In the genomic region with DNA sequence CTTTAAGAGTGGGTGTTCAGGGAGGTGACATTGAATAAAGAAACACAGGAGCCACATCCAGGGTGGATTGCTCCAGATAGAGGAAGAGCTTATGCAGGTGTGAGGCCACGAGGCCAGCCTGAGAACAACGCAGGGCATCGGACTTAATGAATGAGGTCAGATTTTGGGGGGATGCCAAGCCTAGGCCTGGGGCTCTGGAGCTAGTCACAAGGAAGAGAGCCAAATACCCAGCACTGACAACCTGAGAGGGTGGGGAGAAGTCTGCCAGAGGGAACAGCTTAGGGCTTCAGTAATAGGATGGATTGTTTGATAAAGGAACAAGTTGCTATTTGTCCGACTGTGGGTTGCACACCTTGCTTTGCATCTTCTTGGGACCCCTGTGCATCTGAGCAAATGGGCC, we compare ENCODE assay signal across 14 mouse cellular contexts.
DNase-seq lines count a peak whose midpoint lies in the region; ATAC-seq lines count a peak whose summit lies in the region.
"Had no signal": no experiment of that assay in that cellular context is flagged by ENCODE, and none has a peak within 500 bp of the region (broad histone marks: within the 10 kb centered on the region; RNA-seq: fewer than 3 reads in every experiment).

No protein-coding gene starts in this region.

- no peak overlapping the region for H3K4me2 ChIP-seq in heart, embryonic 16.5 days (ENCODE audit: low read depth, low read length)
- H3K4me2 ChIP-seq: embryonic facial prominence, embryonic 12.5 days; heart, embryonic 11.5 days; midbrain, embryonic 12.5 days; neural tube, embryonic 13.5 days had no signal

- ATAC-seq in heart, embryonic 16.5 days (replicated peaks; ENCODE audit: extremely low read depth, insufficient read depth, low FRiP score) = 0 out of 2 replicates have a peak, but pooled peaks have one; percentile 19

- no peaks in the 10 kb centered on the region for H3K9me3 ChIP-seq in heart, embryonic 16.5 days (replicated peaks; ENCODE audit: control insufficient read depth, low read length)
- H3K9me3 ChIP-seq: embryonic facial prominence, embryonic 12.5 days; midbrain, embryonic 12.5 days; neural tube, embryonic 13.5 days had no signal

- WGBS in heart, embryonic 16.5 days = 13% methylated on average over 4 of the region's 4 CpGs

- peaks cover 7% of the 10 kb centered on the region for H3K4me1 ChIP-seq in heart, embryonic 16.5 days (ENCODE audit: control insufficient read depth, insufficient read depth, low read length)

- peaks cover 4% of the 10 kb centered on the region; the same call in 1 of the 2 replicates for H3K27me3 ChIP-seq in heart, embryonic 16.5 days (ENCODE audit: control insufficient read depth, insufficient read depth, low read length)

- H3K9ac ChIP-seq in heart, embryonic 16.5 days (ENCODE audit: low read length) = no peak overlapping the region
- H3K9ac ChIP-seq: embryonic facial prominence, embryonic 12.5 days; midbrain, embryonic 12.5 days; neural tube, embryonic 13.5 days had no signal

- no peak overlapping the region for H3K27ac ChIP-seq in heart, embryonic 16.5 days (ENCODE audit: low read length)
- H3K27ac ChIP-seq: embryonic facial prominence, embryonic 12.5 days; midbrain, embryonic 12.5 days; neural tube, embryonic 13.5 days had no signal

- DNase-seq in heart, adult 8-10 months (ENCODE audit: low spot score) = no peak
- DNase-seq in 3134 (ENCODE audit: extremely low read depth, insufficient read length, low spot score) = peak; percentile 32
- peak; percentile 86 for DNase-seq in Muller cell, postnatal 12 days (ENCODE audit: inconsistent ontology term)
- peak; percentile 51 for DNase-seq in cerebellum, adult 9-11 months
- no peak for DNase-seq in urinary bladder, postnatal 10 days (ENCODE audit: low spot score)
- no peak for DNase-seq in T-cell, adult 2 months (ENCODE audit: low spot score)
- DNase-seq in right cerebral cortex, postnatal 25 days = no peak
- DNase-seq: kidney, postnatal 10 days; right cerebral cortex, postnatal 14 days had no signal

- no peaks in the 10 kb centered on the region for H3K36me3 ChIP-seq in heart, embryonic 16.5 days (ENCODE audit: control insufficient read depth, insufficient read depth)
- H3K36me3 ChIP-seq: embryonic facial prominence, embryonic 12.5 days; midbrain, embryonic 12.5 days; neural tube, embryonic 13.5 days had no signal

- H3K4me3 ChIP-seq in heart, embryonic 16.5 days (ENCODE audit: low read length) = no peak overlapping the region
- H3K4me3 ChIP-seq: embryonic facial prominence, embryonic 12.5 days; midbrain, embryonic 12.5 days; neural tube, embryonic 13.5 days had no signal

Comparison
In these comparisons a context has a peak if more than half of its experiments do, and no peak if none do; other contexts are left out.
1. DNase-seq: peak in 3134 (single experiment), Muller cell, postnatal 12 days (single experiment) and cerebellum, adult 9-11 months (single experiment); none in heart, adult 8-10 months (single experiment), urinary bladder, postnatal 10 days (single experiment), T-cell, adult 2 months (single experiment) and right cerebral cortex, postnatal 25 days (single experiment).